Mouse (Mus musculus): ENCODE results near the gene Rab32. TPM values are rescaled to one million over a fixed set of nuclear protein-coding genes. Genes with fewer than 3 reads are reported as not detected.
"Not testable (repeated sequence)": the region's sequence is repeated elsewhere in the genome, so short reads cannot be mapped to it uniquely, and the experiment has no call there.

Gene Rab32
- total RNA-seq (2021) = 1 to 10 TPM; 1.5 to 1.7 TPM

DNA sequence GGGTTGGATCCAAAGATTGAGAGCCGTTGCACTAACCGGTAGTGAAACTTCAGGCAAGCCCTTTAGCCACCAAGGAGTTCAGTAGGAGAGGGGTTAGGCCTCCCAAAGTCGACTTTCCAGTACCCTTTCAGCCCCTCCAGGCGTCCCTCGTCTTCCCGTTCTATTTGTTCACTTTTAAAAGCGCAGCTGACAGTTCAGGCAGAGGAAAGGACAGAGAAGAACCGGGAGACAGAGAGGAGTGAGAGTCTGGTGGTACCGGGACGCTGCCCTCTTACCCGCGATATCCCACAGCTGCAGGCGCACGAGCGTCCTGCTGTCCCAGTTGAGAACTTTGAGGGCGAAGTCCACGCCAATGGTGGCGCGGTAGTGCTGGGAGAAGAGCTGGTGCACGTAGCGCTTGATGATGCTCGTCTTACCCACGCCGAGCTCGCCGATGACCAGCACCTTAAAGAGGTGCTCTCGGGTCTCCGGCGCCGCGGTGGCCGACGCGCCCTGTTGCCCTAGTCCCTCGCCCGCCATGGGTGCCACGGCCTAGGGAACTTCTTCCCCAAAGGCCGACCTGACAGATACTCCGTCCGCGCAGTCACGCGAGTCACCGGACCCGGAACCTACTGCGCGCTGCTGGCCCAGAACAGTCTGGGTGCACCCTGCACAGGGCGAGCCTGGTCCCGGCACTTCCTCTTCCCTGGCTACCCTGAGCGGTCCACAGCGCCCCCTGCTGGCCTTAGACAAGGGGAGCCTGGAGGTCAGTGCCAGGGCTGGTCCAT is at the start of gene Rab32:
Gene Rab32 (minus strand): TSS at position 696 of the 767 bp plus-strand sequence.
- intact Hi-C loops (cut with DNase I) = loop anchor here (5.0 kb wide), 1 partner anchor 150 kb away; no protein-coding TSS in a partner anchor
- DNase-seq = peak; percentile 93

DNA sequence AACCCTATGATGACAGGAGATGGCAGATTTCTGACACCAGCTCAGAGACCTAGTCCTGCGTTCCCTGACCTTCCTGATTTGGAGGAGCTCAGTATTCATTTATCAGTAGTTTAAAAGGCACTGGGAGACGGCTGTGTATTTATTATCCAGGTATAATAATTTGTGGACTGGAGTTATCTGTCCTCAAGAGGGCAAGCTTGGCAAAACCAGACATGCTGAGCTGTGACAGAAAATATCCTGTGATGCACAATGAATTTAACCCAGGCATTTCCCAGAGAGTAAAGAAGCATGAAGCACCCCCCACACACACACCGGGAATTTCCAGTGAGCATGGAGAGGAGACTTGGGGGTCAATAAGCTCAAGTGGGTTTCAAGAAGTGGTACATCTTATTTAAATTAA is 42.7 kb upstream of the Rab32 start:
- intact Hi-C loops (cut with DNase I) = no loop called here

DNA sequence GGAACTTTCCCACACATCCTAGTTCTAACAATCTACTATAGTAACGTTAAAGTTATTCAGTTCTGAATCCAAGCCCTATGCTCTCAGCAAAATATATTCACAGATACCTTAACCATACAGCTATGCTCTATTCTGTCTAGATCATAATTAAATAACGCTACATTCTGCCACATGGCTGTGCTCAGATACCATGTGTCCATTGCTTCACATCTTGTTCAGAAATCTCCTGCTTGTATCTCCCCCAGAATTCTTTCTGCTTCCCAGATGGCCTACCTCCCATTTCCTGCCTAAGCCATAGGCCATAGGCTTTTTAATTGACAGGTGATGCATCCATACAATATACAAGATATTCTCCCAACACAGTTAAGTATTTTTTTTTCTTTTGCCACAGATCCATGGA is 39.4 kb upstream of the Rab32 start:
- peak; percentile 12 for DNase-seq

More for the DNA sequence above, 42.7 kb upstream of the Rab32 start:
- DNase-seq = no peak

DNA sequence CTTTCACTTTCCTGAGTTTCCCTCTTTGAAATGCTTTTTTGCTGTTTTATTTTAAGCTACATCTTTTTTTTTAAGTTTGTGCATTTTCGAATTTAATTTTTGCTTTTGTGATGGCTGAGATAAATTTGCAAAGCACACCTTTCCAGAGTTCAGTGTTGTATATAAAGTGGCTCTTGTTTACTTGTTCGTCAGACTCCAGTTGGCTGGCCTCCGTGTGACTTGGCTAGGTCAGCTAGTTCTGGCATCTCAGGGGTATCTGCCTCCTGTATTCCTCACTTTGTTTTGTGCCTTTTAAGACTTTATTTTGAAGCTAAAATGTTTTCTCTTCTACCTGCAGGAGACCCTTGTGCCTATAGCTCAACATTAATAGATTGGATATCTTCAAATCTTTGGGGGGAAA is 22.7 kb upstream of the Rab32 start:
- DNase-seq = no peak
- intact Hi-C loops (cut with DNase I) = no loop called here

More for the DNA sequence above, 39.4 kb upstream of the Rab32 start:
- intact Hi-C loops (cut with DNase I) = not testable (repeated sequence)

DNA sequence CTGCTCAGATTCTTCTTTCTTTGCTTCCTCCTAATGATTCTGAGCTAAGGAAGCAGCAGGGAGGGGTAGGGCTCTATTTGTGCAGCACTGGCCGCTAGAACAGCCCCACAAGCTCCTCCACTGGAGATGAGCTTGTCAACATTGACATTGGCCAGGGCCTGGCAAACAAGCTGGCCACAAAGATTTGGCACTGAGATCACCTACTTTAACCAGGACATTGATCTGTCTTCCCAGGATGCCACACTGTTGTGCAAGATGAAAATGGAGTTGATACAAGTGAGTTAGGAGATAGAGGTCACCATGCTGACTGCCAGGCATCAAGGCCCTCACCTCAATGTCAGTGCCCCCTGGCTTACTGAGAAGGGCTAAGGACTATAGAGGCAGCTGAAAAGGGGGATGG is 21.8 kb upstream of the Rab32 start:
- intact Hi-C loops (cut with DNase I) = no loop called here
- no peak for DNase-seq

DNA sequence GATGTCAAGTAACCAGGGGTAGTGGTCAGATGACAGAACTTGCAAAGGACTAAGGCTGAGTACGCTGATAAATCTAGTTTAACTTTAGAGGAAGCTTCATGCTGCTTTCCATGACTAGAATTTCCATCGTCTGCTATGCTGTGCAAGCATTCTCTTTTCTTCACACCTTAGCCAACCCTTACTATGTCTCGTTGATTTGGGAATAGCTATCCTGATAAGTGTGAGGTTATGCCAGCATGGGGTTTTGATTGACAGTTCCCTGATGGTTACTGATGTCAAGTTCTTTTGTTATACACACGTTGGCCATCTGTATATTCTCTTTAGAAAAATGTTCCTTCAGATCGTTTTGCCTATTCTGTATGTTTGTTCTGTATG is 259 bp upstream of the Rab32 start:
- intact Hi-C loops (cut with DNase I) = loop anchor here (5.0 kb wide), 1 partner anchor 151 kb away; no protein-coding TSS in a partner anchor
- DNase-seq = no peak

DNA sequence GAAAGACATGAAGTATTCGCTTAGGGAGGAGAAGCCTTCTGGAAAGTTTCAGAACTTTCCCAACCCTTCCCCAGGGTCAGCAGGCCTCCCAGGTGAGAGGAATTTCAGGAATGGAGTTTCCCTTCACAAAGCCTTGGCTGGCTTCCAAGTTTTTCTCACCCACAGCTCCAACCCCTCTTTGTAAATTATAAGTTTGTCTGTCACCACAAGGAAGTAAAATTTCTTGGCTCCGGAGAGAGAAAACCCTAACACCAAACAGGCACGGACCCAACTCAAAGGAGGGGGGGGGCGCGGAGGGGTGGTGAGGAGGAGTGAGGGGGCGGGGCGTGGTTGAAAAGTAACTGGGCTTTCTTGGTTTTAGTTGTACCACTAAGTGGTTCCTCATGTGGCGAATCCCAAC is 980 bp downstream of the Rab32 start:
- DNase-seq = peak; percentile 10
- intact Hi-C loops (cut with DNase I) = loop anchor here (5.0 kb wide), 1 partner anchor 150 kb away; no protein-coding TSS in a partner anchor

DNA sequence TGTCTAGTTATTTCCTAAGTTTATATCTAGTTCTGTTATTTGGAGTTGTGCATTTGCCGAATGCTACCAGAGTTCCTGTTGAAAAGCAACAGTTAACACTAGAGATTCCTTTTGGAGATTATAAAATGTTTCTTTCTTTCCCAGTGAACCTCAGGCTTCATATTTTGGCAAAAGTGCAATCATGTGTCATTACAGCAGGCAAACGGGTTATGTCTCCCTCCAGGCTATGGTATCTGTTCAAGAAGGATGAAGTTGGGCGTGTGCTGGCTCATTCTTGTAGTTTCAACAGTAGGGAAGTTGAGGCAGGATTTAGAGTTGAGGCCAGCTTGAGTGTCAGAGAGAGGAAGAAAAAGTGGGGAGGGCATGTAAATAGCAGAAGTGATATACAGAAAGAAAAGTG is 2.4 kb downstream of the Rab32 start:
- intact Hi-C loops (cut with DNase I) = loop anchor here (5.0 kb wide), 1 partner anchor 148 kb away; no protein-coding TSS in a partner anchor

DNA sequence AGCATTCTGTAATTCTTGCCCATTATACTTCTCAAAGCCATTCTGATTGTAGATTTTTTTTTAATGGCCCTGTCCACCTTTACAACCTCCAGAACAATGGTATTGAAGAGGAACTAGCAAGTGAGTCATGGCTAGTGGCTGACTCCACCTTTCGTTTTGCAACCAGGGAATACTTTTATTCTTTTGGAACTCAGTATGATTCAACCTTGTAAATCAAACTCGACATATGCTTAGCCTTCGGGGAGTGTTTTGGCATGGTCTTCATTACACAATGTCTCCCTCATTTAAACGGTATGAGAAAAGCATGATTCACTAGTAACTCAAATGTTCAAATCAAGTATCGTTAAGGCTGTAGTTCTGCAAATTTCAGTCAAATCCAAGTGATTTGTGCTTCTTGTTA is 2.8 kb downstream of the Rab32 start:
- no peak for DNase-seq
- intact Hi-C loops (cut with DNase I) = loop anchor here (5.0 kb wide), 1 partner anchor 148 kb away; no protein-coding TSS in a partner anchor

More for the DNA sequence above, 2.4 kb downstream of the Rab32 start:
- no peak for DNase-seq

DNA sequence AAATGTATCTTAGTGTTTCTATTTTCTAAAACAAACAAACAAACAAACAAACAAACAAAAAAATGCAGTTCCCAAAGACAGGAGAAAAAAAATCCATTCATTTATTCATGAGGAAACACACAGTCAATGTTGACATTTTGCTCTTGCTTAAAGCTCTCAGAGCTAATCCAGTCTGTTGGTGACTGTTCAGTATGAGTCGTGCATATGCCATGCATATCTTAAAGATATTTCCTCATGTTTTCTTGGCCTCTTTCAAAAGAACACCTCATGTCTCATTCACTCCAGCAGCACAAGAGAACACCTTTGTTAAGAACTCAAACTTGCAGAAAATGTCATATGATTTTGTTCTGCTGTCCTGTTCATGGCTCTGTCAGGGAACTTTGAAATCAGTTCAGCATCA is 7.9 kb downstream of the Rab32 start:
- DNase-seq = no peak
- intact Hi-C loops (cut with DNase I) = no loop called here

DNA sequence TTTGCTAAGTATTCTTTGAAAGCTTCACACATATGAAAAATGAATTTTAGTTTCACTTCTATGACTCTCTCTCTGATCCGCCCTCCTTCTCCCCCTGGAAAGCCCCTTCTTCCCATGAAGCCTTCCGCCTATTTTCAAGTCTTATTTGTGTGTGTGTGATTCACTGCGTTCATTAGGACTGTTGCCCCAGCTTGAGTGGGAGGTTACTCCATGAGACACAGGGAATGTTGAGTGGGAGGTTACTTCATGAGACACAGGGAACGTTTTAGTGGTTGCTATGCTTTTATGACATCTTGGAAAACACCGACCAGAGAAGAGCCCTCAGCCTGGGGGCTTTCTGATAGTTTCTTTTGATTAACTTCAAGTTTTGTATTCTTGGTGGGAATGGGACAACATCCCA is 11.4 kb downstream of the Rab32 start:
- intact Hi-C loops (cut with DNase I) = no loop called here
- no peak for DNase-seq

DNA sequence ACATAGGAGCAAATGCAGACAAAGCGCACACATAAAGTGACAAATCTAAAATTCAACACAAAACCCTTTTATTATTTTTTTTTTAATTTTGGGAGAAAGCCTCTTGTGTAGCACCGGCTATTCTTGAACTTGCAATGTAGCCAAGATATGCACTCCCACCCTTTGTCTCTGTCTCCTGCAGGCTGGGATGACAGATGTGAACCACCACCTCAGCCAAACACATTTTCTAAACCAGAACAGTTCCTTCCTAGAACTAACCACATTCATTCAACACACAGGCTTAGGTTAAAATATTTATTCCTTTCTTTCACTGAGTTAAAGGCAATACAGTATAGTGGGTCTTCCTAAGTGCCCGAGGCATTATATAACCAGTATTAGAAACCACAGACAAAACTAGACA is 13.1 kb downstream of the Rab32 start:
- intact Hi-C loops (cut with DNase I) = no loop called here
- DNase-seq = no peak

Other genes starting within 250 kb of the Rab32 start
- under 1 TPM; 0.28 to 0.34 TPM for gene Adgb, start 85.9 kb downstream of the Rab32 start, total RNA-seq (2021)
- not detected for gene Gm10944, start 123.1 kb upstream of the Rab32 start, total RNA-seq (2021)

All from left cerebral cortex, postnatal 4 days (tissue).